In the genomic region with DNA sequence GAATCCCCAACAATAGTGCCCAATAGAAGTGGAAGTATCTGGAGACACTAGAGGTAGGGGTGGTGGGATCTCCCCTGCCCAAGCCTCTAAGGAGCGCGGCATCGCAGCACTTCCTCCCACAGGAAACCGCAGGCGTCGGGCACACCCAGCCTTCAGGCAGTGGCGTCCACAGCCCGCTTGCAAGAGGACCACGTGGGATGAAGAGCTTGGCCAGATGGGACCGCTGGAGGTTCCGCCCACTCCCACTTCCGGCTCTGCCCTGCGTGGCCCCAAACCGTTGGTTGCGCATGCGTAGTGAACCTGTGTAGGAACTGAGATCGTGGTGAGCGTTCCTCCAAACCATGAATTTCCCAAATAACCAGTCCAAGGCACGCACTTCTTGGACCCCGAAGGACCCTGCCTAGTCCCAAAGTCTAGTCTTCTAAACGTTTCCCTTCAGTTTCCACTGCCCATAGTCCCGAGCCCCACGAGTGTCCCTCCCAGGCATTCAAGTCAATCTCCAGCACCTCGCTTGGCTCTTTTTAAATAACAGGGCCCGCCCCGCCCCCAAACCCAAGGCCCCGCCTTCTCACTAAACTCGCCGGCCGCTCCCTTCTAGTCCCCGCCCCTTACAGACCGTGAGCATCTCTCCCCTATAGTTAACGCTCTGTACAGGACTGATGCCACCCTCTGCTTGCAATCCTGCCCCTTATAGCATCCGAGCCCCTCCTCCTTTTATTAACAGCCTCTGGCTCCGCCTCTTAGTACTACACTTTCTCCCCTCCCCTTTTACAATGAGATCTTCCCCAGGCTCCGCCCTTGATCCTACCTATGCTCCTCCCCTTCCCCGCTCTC, we compare ENCODE assay signal across 8 mouse cellular contexts. TPM values are rescaled to one million over a fixed set of nuclear protein-coding genes. Genes with fewer than 3 reads are reported as not detected.
DNase-seq lines count a peak whose midpoint lies in the region; ATAC-seq and TF ChIP-seq lines count a peak whose summit lies in the region.

No protein-coding gene starts in this region.

- H3K4me1 ChIP-seq in ES-E14 (ENCODE audit: control insufficient read depth in 2 of 2, insufficient read depth in 2 of 2, low read length in 2 of 2, poor library complexity in 1 of 2), result peaks cover 8 to 17% of the 10 kb centered on the region in 2 experiments; a peak in 2 of 4 replicates
- no peaks in the 10 kb centered on the region for H3K4me1 ChIP-seq in cerebellum, adult 2 months (ENCODE audit: control insufficient read depth, insufficient read depth, low read length)
- H3K4me1 ChIP-seq in forebrain, postnatal 0 days (ENCODE audit: insufficient read depth), result peaks cover 6% of the 10 kb centered on the region; the same call in 1 of the 2 replicates
- peaks cover 44% of the 10 kb centered on the region for H3K4me1 ChIP-seq in lung, embryonic 15.5 days

- peak; percentile 96 for DNase-seq in ES-E14 (ENCODE audit: low read depth, low spot score)
- DNase-seq in cerebellum, adult 2 months, result peak; percentile 84 to 85
- peak; percentile 97 for DNase-seq in forebrain, postnatal 0 days
- peak; percentile 95 for DNase-seq in heart, postnatal 4 days
- DNase-seq in layer of hippocampus, adult 8-10 months (ENCODE audit: low spot score in 2 of 2), result peak; percentile 94
- DNase-seq in ovary, adult 18-20 months (ENCODE audit: low spot score), result peak; percentile 95
- DNase-seq in thymus, postnatal 0 days (ENCODE audit: low spot score), result peak; percentile 97

- in situ Hi-C loops in ES-E14 (cut with MboI; ENCODE audit: low sequenced_read_pairs in 2 of 2, unreplicated experiment in 2 of 2), result loop anchor here in 1 of 2 experiments (10.0 kb wide), 1 partner anchor 178 kb away; no protein-coding TSS in a partner anchor

- peak overlapping the region; percentile 69 for H3K9ac ChIP-seq in ES-E14 (ENCODE audit: insufficient read depth, low read depth, low read length, poor library complexity, severe bottlenecking)
- peak overlapping the region; percentile 61 for H3K9ac ChIP-seq in forebrain, postnatal 0 days
- H3K9ac ChIP-seq in lung, embryonic 15.5 days, result peak overlapping the region; percentile 25; the same call in 1 of the 2 replicates

- H3K36me3 ChIP-seq in ES-E14 (ENCODE audit: control insufficient read depth, insufficient read depth, low read length, poor library complexity, severe bottlenecking), result no peaks in the 10 kb centered on the region
- H3K36me3 ChIP-seq in forebrain, postnatal 0 days (ENCODE audit: insufficient read depth), result no peaks in the 10 kb centered on the region
- 0 out of 2 replicates have a peak, but pooled peaks cover 3% of the 10 kb centered on the region for H3K36me3 ChIP-seq in lung, embryonic 15.5 days

- H3K4me3 ChIP-seq in ES-E14 (ENCODE audit: insufficient read depth in 1 of 2, low read depth in 1 of 2, low read length in 2 of 2, poor library complexity in 1 of 2, severe bottlenecking in 1 of 2), result peak overlapping the region; percentile 61 to 86
- H3K4me3 ChIP-seq in cerebellum, adult 2 months (replicated peaks; ENCODE audit: insufficient read depth, low read depth, low read length), result peak overlapping the region; percentile 90
- H3K4me3 ChIP-seq in forebrain, postnatal 0 days (ENCODE audit: low read depth, low read length), result peak overlapping the region; percentile 55
- H3K4me3 ChIP-seq in lung, embryonic 15.5 days, result peak overlapping the region; percentile 46

- no peaks in the 10 kb centered on the region for H3K9me3 ChIP-seq in ES-E14 (ENCODE audit: control insufficient read depth, insufficient read depth, low read depth, low read length)
- no peaks in the 10 kb centered on the region for H3K9me3 ChIP-seq in forebrain, postnatal 0 days (ENCODE audit: low read length)
- H3K9me3 ChIP-seq in lung, embryonic 15.5 days, result no peaks in the 10 kb centered on the region

- peak; percentile 94 for ATAC-seq in forebrain, postnatal 0 days
- peak; percentile 91 for ATAC-seq in lung, embryonic 15.5 days (ENCODE audit: borderline replicate concordance, extremely low read depth, low FRiP score, low TSS enrichment)

- peak overlapping the region; percentile 74 for H3K4me2 ChIP-seq in forebrain, postnatal 0 days (ENCODE audit: low read depth)
- peak overlapping the region; percentile 65 for H3K4me2 ChIP-seq in lung, embryonic 15.5 days

- WGBS in cerebellum, adult 2 months, result 2% methylated on average over 37 of the region's 37 CpGs
- WGBS in forebrain, postnatal 0 days, result under 1% methylated on average over 37 of the region's 37 CpGs
- under 1% methylated on average over 37 of the region's 37 CpGs for WGBS in lung, embryonic 15.5 days

- no peaks in the 10 kb centered on the region for H3K27me3 ChIP-seq in cerebellum, adult 2 months (ENCODE audit: control insufficient read depth, insufficient read depth, low read length)
- no peaks in the 10 kb centered on the region for H3K27me3 ChIP-seq in forebrain, postnatal 0 days (ENCODE audit: insufficient read depth, low read length)
- H3K27me3 ChIP-seq in lung, embryonic 15.5 days, result peaks cover 3% of the 10 kb centered on the region; the same call in 1 of the 2 replicates

- no peak for TF ChIP-seq CTCF in cerebellum, adult 2 months (IDR thresholded peaks at IDR 0.05; ENCODE audit: borderline replicate concordance, insufficient read depth, low read depth, low read length)
- no peak for TF ChIP-seq CTCF in forebrain, postnatal 0 days (IDR thresholded peaks at IDR 0.05; ENCODE audit: low read depth)

- H3K27ac ChIP-seq in ES-E14 (ENCODE audit: insufficient read depth, low read depth, low read length, poor library complexity, severe bottlenecking), result peak overlapping the region; percentile 77
- H3K27ac ChIP-seq in cerebellum, adult 2 months (ENCODE audit: insufficient read depth, low read length), result peak overlapping the region; percentile 54; the same call in 1 of the 2 replicates
- peak overlapping the region; percentile 86 for H3K27ac ChIP-seq in forebrain, postnatal 0 days (ENCODE audit: low read depth, low read length)
- peak overlapping the region; percentile 96 for H3K27ac ChIP-seq in lung, embryonic 15.5 days

- TF ChIP-seq POLR2A in cerebellum, adult 2 months (IDR thresholded peaks at IDR 0.05; ENCODE audit: borderline replicate concordance, insufficient read depth, low read length), result peak; percentile 58; the same call in 1 of the 2 replicates

TF ChIP-seq in ES-E14, 5 proteins besides CTCF, POLR2A, EP300 and RAD21 (continues in another document):
- TF ChIP-seq CHD2 (IDR thresholded peaks at IDR 0.05; ENCODE audit: low read depth, low read length) (no peak), HCFC1 (IDR thresholded peaks at IDR 0.05; ENCODE audit: borderline replicate concordance, insufficient read depth, low read length) (no peak), MAFK (IDR thresholded peaks at IDR 0.05; ENCODE audit: insufficient read depth, low read depth, low read length) (no peak)

RNA-seq across cellular contexts. Expression of a gene that starts 0.7 kb away (rescaled TPM):
- total RNA-seq in ES-E14 (2012; rRNA removed), result 7.7 and 12.5 TPM in 2 replicates
- 3.4 and 5.1 TPM in 2 replicates for polyA plus RNA-seq in cerebellum, adult 2 months (2012; rRNA removed)
- total RNA-seq in forebrain, postnatal 0 days (2014; rRNA removed), result 4.3 and 5.8 TPM in 2 replicates
- 3.1 and 5.1 TPM in 2 replicates for polyA plus RNA-seq in forebrain, postnatal 0 days (2015; fragmentation: Nextera tagmentation; extraction: Ambion mirVana)
- 1 to 10 TPM; 1.6 TPM for total RNA-seq in heart, postnatal 4 days (2021)
- total RNA-seq in layer of hippocampus, adult 8-10 months (2022), result 1 to 10 TPM; 3.7 to 5.4 (median 4.5) TPM
- 6.1 and 6.4 TPM in 2 replicates for polyA plus RNA-seq in lung, embryonic 15.5 days (2015; fragmentation: Nextera tagmentation; extraction: Ambion mirVana)
- polyA plus RNA-seq in thymus, postnatal 0 days (2015; fragmentation: Nextera tagmentation; extraction: Ambion mirVana), result 2.3 and 2.6 TPM in 2 replicates

RNA-seq across cellular contexts. Expression of a gene that starts 1.9 kb away (rescaled TPM):
- total RNA-seq in ES-E14 (2012; rRNA removed), result 43.8 and 56.5 TPM in 2 replicates
- polyA plus RNA-seq in cerebellum, adult 2 months (2012; rRNA removed), result 5.4 and 6.5 TPM in 2 replicates
- total RNA-seq in forebrain, postnatal 0 days (2014; rRNA removed), result 10.0 and 22.7 TPM in 2 replicates
- polyA plus RNA-seq in forebrain, postnatal 0 days (2015; fragmentation: Nextera tagmentation; extraction: Ambion mirVana), result 24.9 and 33.7 TPM in 2 replicates
- total RNA-seq in heart, postnatal 4 days (2021), result 10 to 100 TPM; 38.0 to 42.1 TPM
- total RNA-seq in layer of hippocampus, adult 8-10 months (2022), result 1 to 10 TPM; 2.6 to 6.3 (median 6.2) TPM
- polyA plus RNA-seq in lung, embryonic 15.5 days (2015; fragmentation: Nextera tagmentation; extraction: Ambion mirVana), result 170 and 177 TPM in 2 replicates
- polyA plus RNA-seq in thymus, postnatal 0 days (2015; fragmentation: Nextera tagmentation; extraction: Ambion mirVana), result 262 and 266 TPM in 2 replicates

RNA-seq across cellular contexts. Expression of a gene that starts 26.4 kb away (rescaled TPM):
- 26.0 and 34.8 TPM in 2 replicates for total RNA-seq in ES-E14 (2012; rRNA removed)
- polyA plus RNA-seq in cerebellum, adult 2 months (2012; rRNA removed), result 42.0 and 46.5 TPM in 2 replicates
- 22.1 and 29.7 TPM in 2 replicates for total RNA-seq in forebrain, postnatal 0 days (2014; rRNA removed)
- 4.9 and 5.7 TPM in 2 replicates for polyA plus RNA-seq in forebrain, postnatal 0 days (2015; fragmentation: Nextera tagmentation; extraction: Ambion mirVana)
- total RNA-seq in heart, postnatal 4 days (2021), result 10 to 100 TPM; 36.9 to 43.9 TPM
- 10 to 100 TPM; 19.8 to 24.1 (median 21.2) TPM for total RNA-seq in layer of hippocampus, adult 8-10 months (2022)
- 5.5 and 5.6 TPM in 2 replicates for polyA plus RNA-seq in lung, embryonic 15.5 days (2015; fragmentation: Nextera tagmentation; extraction: Ambion mirVana)
- polyA plus RNA-seq in thymus, postnatal 0 days (2015; fragmentation: Nextera tagmentation; extraction: Ambion mirVana), result 4.3 and 4.6 TPM in 2 replicates

RNA-seq across cellular contexts. Expression of a gene that starts 26.6 kb away (rescaled TPM):
- total RNA-seq in ES-E14 (2012; rRNA removed), result 0.74 TPM in 1 of 2 replicates, not detected in the other
- polyA plus RNA-seq in cerebellum, adult 2 months (2012; rRNA removed), result not detected in 2 replicates
- 0.31 TPM in 1 of 2 replicates, not detected in the other for total RNA-seq in forebrain, postnatal 0 days (2014; rRNA removed)
- polyA plus RNA-seq in forebrain, postnatal 0 days (2015; fragmentation: Nextera tagmentation; extraction: Ambion mirVana), result 0.40 TPM in 2 replicates
- total RNA-seq in heart, postnatal 4 days (2021), result 1 to 10 TPM in 1 of 2 experiments, under 1 TPM in 1; 0.90 to 1.3 TPM
- total RNA-seq in layer of hippocampus, adult 8-10 months (2022), result under 1 TPM in 1 of 4 experiments, not detected in 3; 0.64 TPM
- 1.1 and 1.2 TPM in 2 replicates for polyA plus RNA-seq in lung, embryonic 15.5 days (2015; fragmentation: Nextera tagmentation; extraction: Ambion mirVana)
- polyA plus RNA-seq in thymus, postnatal 0 days (2015; fragmentation: Nextera tagmentation; extraction: Ambion mirVana), result 1.4 and 1.5 TPM in 2 replicates

RNA-seq across cellular contexts. Expression of a gene that starts 45.0 kb away (rescaled TPM):
- 0.67 and 0.90 TPM in 2 replicates for total RNA-seq in ES-E14 (2012; rRNA removed)
- polyA plus RNA-seq in cerebellum, adult 2 months (2012; rRNA removed), result 14.9 and 16.4 TPM in 2 replicates
- 9.0 and 12.9 TPM in 2 replicates for total RNA-seq in forebrain, postnatal 0 days (2014; rRNA removed)
- 1.9 and 3.4 TPM in 2 replicates for polyA plus RNA-seq in forebrain, postnatal 0 days (2015; fragmentation: Nextera tagmentation; extraction: Ambion mirVana)
- under 1 TPM; 0.52 to 0.63 TPM for total RNA-seq in heart, postnatal 4 days (2021)
- total RNA-seq in layer of hippocampus, adult 8-10 months (2022), result 10 to 100 TPM in 2 of 4 experiments, 1 to 10 TPM in 2; 8.6 to 11.1 (median 10.1) TPM
- 0.50 and 0.57 TPM in 2 replicates for polyA plus RNA-seq in lung, embryonic 15.5 days (2015; fragmentation: Nextera tagmentation; extraction: Ambion mirVana)
- polyA plus RNA-seq in thymus, postnatal 0 days (2015; fragmentation: Nextera tagmentation; extraction: Ambion mirVana), result 0.13 and 0.23 TPM in 2 replicates

Comparison
In these comparisons a context has a peak if more than half of its experiments do, and no peak if none do; other contexts are left out.
1. Peak in every context shown above with its lines: DNase-seq, ATAC-seq, H3K4me3 ChIP-seq and H3K27ac ChIP-seq.